Mouse (Mus musculus): ENCODE measurements around the gene Ciao2b.
"Not testable (repeated sequence)": the region's sequence is repeated elsewhere in the genome, so short reads cannot be mapped to it uniquely, and the experiment has no call there.

Gene Ciao2b

DNA sequence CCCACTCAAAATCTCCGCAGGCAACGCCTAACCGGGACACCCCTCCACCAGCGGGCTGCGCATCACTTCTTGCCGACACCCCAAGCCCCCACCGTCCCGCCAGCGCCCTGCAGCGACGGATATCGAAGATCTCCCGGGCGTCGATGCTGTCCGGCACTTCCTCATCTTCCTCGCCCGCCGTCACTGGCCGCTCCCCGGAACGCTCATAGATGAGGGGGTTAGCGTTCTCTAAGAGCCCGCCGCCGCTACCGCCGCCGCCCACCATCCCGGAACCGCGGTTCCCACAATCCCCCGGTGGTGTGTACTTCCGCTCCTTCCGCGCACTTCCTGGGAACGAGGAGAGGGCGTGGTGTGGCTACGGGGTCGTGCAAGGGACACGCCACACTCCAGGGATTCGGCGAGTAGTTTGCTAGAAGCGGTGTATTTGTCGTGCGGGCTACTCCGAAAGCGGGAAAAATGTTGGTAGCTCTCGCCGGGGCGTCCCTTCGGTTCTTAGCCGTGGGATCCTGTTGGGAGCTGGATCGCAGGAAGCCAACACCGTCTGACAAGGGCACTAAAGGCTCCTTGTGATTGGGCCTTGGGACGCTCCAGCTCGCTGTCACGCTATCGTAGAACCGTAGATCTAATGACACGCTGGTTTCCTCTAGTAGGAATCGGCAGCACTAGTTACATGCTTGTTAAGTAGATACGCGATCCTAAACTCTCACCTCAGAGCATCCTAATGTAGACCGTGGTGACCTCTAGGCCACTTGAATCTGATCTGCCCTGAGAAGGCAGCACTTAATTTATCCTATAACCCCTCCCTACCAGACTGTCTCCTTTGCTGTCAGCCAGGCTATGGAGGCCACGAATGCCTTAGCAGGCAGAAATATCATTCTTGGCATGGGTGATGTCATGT lies at the start of gene Ciao2b:
Gene Ciao2b, minus strand, starts transcription at position 540 of the 898 bp plus-strand sequence.
- DNase-seq: peak; percentile 88

DNA sequence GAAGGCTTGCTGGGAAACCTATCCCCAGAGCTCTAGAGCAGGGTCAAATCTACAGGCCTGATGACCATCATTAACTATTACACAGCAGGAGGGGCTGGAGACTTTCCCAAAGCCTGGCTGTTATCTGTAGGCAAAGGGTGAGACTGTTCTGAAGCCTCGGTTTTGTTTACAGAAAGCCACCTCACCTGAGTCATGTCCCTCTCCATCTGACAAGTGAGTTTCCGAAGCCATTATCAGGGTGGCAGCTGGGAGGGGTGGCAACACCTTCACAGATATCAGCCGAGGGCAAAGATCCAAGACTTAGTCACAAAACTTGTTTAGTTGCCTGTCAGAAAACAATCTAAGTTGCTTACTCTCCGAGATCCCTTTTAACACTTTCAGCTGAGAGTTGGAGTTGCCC lies 46.7 kb upstream of the Ciao2b start:
- no peak for DNase-seq

DNA sequence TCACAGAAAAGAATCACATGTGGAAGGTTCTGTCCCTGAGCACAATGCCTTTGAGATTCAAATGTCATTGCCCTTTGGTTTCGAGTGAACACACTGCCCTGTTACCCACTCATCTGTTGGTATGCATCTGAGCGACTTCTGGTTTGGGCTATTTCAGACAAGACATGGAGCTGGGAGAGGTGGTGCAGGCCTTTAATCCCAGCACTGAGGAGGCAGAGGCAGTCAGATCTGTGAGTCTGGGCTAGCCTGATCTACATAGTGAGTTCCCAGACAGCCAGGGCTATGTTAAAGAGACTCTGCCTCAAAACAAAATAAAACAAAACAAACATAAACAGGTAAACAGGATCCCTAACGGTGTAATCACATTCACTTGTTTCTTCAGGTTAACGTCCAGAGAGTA lies 13.8 kb upstream of the Ciao2b start:
- no peak for DNase-seq

DNA sequence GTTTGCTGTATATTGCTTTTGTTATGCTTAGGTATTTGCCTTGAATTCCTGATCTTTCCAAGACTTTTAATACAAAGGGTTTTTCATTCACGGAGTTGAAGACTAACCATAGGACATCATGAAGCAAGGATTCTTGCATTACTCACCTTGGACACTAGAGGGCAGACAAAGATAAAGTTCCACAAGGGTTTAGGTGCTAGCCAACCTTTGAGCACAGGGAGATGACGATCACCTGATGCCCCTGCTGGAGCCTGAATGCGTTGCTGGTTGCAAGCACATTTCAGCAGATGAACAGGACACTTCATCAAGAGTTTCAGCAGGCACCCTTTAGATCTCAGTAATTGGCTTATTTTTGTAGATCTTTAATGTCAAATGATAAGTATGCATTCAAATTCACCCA lies 13.2 kb upstream of the Ciao2b start:
- DNase-seq: peak; percentile 81

DNA sequence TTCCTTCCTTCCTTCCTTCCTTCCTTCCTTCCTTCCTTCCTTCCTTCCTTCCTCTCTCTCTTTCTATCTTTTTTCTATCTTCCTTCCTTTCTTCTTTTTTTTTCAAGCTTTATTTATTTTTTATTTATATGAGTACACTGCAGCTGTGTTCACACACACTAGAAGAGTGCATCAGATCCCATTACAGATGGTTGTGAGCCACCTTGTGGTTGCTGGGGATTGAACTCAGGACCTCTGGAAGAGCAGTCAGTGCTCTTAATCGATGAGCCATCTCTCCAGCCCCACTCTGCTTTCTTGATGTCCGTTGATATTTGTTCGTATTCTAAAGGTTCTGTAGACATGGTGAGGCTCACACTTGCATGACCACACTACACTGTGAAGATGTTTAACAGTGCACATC lies 2.4 kb upstream of the Ciao2b start:
- not testable (repeated sequence) for DNase-seq

DNA sequence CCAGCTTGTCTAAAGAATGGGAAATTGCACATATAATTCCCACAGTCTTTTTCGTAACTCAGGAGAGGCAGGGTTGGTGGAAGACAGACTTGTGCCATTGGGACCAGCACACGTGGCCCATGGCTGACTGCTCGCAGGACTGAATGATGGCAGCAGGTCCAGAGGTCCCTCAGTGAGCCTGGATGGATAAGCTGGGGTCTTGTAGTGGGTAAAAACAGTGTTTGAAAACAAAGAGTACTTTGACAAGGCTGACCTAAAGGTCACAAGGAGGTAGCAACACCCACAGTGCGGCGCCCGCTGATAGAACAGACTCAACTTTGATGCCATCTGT lies 524 bp upstream of the Ciao2b start:
- DNase-seq: no peak

DNA sequence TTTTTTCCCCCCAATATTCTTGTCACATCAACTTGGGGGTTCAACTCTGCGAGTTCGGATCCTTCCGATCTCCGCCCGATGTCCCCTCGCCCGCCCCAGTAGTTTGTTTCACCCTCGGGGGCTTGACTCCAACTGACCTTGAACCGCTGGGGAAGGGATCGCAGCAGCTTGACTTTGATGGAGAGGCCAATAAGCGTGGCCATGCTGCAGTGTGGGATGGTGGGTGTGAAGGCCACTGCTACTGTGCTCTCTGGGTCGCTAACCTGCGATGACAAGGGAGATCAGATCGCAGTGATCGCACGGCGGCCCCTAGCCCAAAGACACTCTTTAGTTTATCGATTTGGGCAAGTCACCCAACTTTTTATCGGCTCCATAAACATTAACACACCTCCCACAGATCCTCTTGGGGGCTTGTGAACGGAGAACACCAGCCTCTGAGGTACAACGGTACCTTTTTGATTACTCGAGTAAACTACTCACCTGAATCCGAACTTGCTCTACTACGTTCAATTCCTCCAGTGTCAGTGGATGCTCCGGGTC lies 864 bp downstream of the Ciao2b start:
- peak; percentile 15 for DNase-seq

DNA sequence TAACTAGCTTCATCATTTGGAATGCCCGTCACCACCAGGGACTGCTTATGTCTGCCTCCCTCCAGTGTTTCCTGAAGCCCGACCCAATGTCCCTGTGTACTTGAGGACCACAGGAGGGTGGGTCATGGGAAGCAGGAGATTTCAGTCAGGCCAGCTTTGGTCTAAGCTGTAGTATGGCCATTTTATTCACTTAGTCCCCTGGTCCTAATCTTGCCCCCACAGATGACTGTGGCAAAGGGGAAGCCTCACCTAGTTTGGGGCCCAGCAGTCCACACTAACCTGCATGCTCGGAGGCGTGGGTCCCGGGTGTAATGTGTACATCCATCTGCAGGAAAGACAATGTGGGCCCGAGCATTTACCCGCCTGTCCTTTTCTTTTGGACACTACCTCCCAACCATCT lies 1.5 kb downstream of the Ciao2b start:
- no peak for DNase-seq

DNA sequence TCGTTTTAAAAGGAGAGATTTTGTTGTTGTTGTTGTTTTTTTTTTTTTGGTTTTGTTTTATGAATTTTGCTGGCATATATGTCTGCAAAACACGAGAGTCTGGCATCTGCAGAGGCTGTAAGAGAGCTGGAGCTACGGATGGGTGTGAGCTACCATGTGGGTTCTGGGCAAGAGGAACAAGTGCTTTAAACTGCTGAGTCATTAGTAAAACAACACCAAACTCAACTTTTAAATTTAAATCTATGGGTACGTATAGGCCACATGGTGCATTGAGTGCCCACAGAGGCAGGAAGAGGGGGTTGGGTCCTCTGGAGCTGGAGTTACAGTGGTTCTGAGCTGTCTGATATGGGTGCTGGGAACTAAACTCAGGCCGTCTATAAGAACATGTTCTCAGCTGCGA lies 3.8 kb downstream of the Ciao2b start:
- DNase-seq: no peak

DNA sequence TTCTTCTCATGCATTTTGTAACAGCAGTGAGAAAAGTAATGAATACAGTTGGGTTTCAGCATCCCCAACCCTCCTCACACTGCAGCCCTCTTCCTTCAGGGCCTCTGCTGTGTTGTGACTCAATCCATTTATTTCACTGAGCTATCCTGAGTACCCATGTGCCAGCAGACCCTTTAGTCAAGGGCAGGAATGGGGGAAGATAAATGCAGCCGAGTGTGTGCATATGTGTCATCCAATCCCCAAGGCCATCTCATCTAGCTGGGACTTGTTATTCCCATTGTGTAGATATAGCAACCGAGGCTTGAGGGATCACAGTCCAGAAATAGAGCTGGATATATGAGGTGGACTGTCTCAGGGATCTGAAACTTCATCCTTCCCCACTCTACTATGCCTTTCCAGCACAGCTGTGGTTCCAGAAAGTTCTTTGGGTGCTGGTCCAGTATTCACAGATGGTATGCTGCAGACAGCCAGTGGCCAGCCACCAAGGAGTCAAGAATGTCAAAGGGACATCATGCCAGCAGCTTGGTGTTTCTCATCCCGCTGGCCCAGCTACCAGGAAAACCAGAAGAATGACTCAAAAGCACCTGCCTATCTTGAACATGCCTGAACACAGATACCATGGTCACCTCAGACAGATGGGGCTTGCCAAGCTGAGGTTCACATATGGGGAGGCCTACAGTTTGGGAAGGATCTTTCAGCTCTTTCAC lies 6.6 kb downstream of the Ciao2b start:
- peak; percentile 3 for DNase-seq

DNA sequence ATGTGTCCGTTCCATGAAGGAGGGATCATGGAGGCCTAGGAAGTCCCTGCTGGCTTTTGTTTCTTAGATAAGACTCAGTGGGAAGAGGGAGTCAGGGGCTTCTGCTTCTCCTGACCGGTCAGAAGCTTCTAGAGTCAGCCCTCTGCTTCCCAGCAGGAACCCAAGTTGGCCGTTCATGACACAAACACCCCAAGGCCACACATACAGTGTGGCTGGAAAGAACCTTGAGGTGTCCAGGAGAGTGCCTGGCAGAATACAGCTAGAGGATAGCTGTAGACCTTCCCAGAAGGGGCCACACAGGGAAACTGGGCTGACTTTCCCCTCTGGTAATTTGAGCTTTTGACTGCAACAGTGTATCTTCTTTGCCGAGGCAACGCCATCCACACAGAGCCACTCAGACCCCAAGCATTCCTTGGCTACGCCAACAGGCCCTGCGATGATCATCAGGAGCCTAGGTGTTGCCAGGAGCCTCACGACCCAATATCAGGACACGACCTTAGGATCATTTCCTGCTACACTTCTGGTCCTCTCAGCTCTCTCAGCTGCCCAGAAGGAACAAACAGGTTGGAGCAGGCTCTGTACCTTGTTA lies 8.5 kb downstream of the Ciao2b start:
- DNase-seq: peak; percentile 6

DNA sequence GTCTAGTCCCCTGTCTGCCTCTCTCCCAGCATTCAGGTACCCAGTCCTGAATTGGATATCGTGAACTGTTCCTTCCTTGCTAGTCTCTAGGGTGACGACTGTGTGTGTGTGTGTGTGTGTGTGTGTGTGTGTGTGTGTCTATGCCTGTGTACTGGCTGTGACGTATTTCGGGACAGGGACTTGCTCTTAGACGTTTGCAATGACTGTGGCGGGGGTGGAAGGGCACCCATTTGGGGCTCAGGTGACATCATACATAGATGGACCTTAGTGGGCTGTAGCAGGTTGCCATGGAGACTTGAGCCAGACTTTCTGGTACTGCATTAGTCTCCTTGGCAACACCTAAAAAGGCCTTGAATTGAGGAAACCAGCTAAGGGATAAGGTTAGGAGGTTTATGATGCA lies 9.3 kb downstream of the Ciao2b start:
- DNase-seq: peak; percentile 11

DNA sequence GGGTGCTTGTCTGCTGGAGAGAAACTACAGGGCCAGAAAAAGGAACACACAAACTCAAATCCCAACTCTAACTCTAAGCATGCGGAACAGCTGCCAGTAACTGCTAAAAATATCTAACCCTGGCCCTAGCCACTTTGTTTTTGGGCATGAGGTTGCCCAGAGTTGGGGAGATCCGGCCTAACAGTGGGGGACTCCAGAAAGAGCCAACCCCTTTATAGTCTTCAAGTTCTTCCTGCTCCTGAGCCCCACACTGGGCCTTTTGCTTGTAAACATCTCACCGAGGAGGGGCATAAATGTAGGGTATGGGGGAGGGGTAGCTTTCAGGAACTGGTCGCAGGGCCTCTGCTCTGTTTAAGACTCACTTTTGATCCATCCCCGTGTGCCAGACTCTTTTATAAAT lies 9.8 kb downstream of the Ciao2b start:
- DNase-seq: peak; percentile 21

DNA sequence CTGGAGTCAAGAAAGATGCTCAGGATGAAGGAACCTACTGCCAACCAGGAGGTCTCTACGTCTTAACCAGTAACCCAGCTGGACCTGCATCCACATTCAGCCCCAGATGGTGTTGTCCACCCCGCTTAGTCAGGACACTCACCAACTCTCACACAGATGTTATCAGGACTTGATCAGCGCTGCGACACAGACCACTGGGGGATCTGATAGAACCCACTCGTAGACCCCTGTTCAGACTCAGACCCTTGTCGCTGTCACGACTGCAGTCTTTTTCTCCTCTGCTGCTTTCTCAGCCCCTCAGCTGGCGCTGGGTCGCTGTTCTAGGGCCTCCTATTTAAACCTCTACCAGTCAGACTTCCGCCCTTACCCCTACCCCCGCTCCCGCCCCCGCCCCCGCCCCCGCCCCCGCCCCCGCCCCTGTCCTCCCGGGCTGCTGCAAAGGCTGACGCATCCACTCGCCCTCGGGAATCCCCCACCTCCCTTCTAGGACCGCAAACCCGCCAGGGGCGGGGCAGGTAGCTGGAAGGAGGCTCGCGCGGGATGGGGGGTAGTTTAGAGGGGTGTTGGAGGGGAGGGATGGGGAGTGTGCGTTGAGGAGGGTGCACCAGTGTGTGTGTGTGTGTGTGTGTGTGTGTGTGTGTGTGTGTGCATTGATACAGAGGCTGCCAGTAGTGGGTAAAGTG lies 10.6 kb downstream of the Ciao2b start, which contains the start of gene Rrad:
Gene Rrad, minus strand, starts transcription at position 347 of the 683 bp plus-strand sequence.
- DNase-seq: peak; percentile 79

DNA sequence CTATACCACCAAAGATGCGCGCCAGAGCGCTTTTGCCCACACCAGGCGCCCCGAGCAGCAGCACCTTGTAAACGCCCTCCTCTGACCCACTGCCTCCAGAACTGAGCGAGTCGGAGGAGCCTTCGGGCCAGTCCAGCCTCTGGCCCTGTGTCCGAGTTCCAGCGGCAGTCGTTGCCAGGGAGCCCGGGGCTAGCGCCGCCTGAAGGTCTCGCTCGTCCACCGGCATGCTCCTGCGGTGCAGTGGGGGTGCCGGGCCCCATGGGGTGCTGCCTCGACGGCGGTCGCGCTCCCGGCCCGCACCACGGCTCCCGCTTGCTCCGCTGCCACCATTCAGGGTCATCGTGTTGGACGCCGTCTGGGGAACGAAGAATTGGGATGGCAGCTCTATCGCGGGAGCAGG lies 11.2 kb downstream of the Ciao2b start:
- peak; percentile 61 for DNase-seq

DNA sequence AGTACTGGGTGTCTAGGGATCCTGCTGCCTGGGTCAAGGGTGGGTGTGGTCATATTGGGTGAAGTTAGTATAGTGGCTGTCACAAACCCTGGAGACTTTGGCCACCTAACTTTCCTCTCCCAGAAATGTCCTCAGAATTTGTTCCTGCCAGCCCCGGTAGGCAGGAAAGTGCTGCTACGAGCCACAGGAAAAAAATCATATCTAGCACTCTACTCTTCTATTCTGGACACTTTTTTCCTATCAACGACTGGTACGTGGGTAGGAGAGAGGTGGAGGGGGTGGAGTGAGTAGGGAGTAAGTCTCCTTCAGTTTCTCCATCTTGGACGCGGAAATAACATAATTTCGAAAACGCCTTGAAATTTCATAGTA lies 11.7 kb downstream of the Ciao2b start:
- no peak for DNase-seq

DNA sequence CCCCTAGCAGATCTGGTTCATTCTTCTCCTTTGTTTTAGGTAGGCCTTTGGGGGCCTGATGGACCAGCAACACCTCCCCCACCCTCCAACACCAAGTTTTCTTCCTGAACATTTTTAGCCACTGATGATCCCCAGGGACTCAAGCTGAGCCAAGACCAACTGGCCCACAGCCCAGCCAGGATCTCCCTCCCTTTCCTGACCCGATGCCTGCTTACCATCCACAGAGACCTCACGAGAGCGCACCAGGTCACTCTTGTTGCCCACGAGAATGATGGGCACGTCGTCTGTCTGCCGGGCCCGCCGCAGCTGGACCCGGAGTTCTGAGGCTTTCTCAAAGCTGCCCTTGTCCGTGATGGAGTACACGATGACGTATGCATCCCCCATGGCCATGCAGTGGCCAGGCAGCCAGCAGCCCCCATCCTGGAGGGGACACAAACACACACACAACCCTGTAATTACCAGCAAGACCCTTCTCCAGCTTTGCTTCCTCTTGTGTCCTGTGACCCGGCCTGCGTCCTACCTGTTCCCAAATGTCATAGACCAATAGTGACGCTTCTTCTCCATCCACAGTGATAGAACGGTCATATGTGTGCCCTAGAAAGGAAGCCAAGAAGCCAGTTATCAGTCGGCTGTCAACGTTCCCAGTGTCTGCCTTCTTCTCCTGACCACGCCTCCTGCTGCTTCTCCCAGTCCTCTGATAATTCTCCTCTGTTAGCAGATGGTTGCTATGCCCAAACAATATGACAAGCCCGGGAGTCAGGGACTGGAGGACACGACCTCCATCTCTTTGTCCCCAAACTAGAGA lies 12.3 kb downstream of the Ciao2b start:
- DNase-seq: peak; percentile 6

DNA sequence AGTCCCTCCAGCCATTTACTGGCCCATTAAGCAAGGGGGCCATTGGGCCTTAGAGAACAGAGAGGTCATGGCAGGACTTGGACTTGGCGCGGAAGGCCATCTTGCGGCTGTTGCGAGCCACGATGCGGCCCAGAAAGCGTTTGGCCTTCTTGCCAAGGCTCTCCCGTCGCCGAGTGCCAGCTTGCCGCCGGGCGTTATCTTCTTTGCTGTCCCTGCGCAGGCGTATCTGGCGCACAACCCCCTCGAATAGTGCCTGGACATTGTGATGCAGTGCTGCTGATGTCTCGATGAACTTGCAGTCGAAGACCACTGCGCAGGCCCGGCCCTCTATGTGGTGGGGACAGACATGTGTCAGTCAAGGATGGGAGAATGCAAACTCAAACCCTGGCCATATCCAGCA lies 13.4 kb downstream of the Ciao2b start:
- DNase-seq: no peak

DNA sequence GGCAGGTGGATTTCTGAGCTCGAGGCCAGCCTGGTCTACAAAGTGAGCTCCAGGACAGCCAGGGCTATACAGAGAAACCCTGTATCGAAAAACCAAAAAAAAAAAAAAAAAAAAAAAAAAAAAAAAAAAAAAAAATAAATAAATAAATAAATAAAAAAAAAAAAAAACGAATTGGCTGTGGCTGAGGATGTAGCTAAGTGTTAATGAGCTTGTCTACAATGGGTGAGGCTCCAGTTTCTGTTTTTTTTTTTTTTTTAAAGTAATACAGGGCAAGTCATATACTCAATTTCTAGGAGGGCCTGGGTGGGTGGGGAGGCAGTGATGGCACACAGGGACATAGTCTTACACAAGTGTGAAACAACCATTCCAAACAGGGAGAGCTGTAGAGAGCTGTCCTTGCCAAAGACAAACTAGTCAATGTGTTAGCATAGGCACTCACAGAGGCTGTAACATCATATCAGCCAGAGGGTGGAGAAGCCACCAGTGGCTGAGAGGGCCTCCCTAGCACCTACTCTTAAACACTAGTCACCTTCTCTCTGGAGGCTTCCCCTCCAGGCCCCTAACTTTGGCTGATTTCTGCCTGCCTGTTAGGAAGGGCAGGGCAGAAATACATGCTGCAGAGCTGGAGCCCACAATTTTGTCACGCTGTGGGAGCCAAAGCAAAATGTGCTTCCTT lies 14.6 kb downstream of the Ciao2b start:
- DNase-seq: peak; percentile 4

DNA sequence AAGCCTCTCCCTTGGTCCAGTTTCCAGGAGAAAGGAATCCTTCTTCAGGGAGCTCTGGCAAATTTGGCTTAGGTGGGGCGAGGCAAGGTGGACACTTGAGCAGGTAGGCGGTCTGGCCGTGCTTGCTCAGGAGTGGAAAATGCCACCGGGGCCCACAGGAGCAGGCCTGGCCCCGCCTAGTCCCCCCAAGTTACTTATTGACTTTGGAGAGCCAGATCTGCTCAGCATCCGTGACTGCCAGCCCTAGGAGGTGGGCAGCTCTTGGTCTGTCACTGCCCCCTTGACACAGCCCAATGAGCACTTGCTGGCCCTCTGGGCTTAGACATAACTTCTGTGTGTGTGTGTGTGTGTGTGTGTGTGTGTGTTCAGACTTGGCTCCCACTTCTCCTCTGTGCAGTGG lies 17.6 kb downstream of the Ciao2b start, which contains the start of gene Cdh16:
Gene Cdh16, minus strand, starts transcription at position 236 of the 400 bp plus-strand sequence.
- DNase-seq: no peak

DNA sequence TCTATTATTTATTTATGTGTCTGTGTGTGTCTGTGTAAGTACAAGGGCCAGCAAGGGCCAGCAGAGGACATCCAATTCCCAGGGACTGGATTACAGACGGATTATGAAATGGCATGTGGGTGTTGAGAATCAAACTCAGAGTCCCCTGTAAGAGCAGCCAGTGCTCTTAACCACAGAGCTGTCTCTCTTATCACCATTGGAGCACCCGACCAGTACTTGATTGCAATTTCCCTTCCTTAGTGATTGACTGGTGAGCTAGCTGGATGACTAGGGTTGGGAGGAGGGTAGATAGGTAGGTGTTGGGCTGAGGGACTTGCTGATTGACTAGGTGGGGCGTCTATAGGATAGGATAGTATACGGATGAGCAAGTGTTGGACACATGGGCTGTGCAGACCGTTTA lies 21.0 kb downstream of the Ciao2b start:
- no peak for DNase-seq

DNA sequence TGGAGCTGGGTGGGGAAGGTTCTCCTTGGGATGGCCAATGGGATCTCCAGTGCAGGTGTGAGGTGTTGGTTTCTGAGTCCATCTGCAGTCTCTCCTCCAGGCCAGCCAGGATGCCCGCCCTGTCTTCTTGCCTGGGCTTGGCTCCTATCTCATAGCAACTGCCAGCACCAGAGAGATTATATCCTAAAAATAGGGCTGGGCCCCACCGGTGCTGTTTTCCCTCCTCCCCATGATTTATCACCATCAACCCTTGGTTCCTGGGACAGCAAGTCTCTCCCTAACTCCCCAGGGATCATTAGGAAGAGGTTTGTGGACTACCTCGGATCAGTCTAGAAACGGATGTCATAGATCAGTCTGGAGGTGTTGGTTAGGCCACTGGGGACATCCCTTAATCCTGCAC lies 28.6 kb downstream of the Ciao2b start:
- DNase-seq: no peak
